Mouse (Mus musculus) stomach, postnatal 0 days (tissue): Measurements from ENCODE around the gene Epb41l1. TPM values are rescaled to one million over a fixed set of nuclear protein-coding genes. Genes with fewer than 3 reads are reported as not detected.
A peak's percentile ranks its signal among the peaks of the same experiment; 100 is the strongest.

Experiments
- ATAC-seq: fragments of 200-750 bp; cut with Nextera tagmentation; 2 replicates; pipeline ENCODE4 v1.8.0; 2017; ENCODE audit not compliant: low FRiP score, low TSS enrichment
- DNase-seq: peaks from one replicate; pipeline ENCODE4 v3.0.0-alpha.2; 2016; ENCODE audit warnings: low spot score
- H3K27ac ChIP-seq: fragments of 300-500 bp; sonication (generic); replicated peaks from 2 replicates; pipeline ENCODE4 v1.5.1; 2014; ENCODE audit warnings: mild to moderate bottlenecking, control low read depth
- H3K27me3 ChIP-seq: fragments of 300-500 bp; sonication (generic); 2 replicates; pipeline ENCODE4 v1.6.1; 2014; ENCODE audit warnings: low read length; ENCODE audit not compliant: control insufficient read depth, insufficient read depth
- H3K36me3 ChIP-seq: fragments of 300-500 bp; sonication (generic); 2 replicates; pipeline ENCODE4 v1.6.1; 2014; ENCODE audit warnings: low read length, mixed read lengths; ENCODE audit not compliant: control insufficient read depth, insufficient read depth
- H3K4me1 ChIP-seq: fragments of 300-500 bp; sonication (generic); replicated peaks from 2 replicates; pipeline ENCODE4 v1.6.1; 2014; ENCODE audit warnings: antibody characterized with exemption; ENCODE audit not compliant: control insufficient read depth, insufficient read depth
- H3K4me2 ChIP-seq: fragments of 300-500 bp; sonication (generic); replicated peaks from 2 replicates; pipeline ENCODE4 v1.6.1; 2014; ENCODE audit warnings: low read depth, mild to moderate bottlenecking, control low read depth, moderate library complexity
- H3K4me3 ChIP-seq: fragments of 300-500 bp; sonication (generic); 2 replicates; pipeline ENCODE4 v1.5.1; 2014; ENCODE audit warnings: low read depth, low read length, control low read depth
- H3K9ac ChIP-seq: fragments of 300-500 bp; sonication (generic); 2 replicates; pipeline ENCODE4 v1.6.1; 2014; ENCODE audit warnings: mild to moderate bottlenecking, low read length, control low read depth, mixed read lengths
- H3K9me3 ChIP-seq: fragments of 300-500 bp; sonication (generic); 2 replicates; pipeline ENCODE4 v1.6.1; 2016; ENCODE audit warnings: low read length; ENCODE audit not compliant: control insufficient read depth
- CTCF ChIP-seq: IDR thresholded peaks from 2 replicates; pipeline ENCODE4 v1.5.1; 2016; ENCODE audit warnings: antibody characterized with exemption, low read depth, mild to moderate bottlenecking, moderate library complexity
- EP300 ChIP-seq: optimal IDR thresholded peaks from 2 replicates; pipeline ENCODE3; 2016; ENCODE audit warnings: antibody characterized with exemption
- WGBS: fragments of 180-500 bp; shearing (Covaris S2); extraction: QIAGEN DNeasy Blood & Tissue Kit; methylation state at CpG from one replicate; pipeline ENCODE4 v1.1.7; 2014; 5-methylcytosine and 5-hydroxymethylcytosine counted together
- polyA plus RNA-seq: library from polyadenylated mRNA; unstranded; fragments of >200 nt; fragmentation: Nextera tagmentation; extraction: Ambion mirVana; gene quantifications from 2 replicates; pipeline ENCODE4 v1.2.1, GENCODE M21; 2015

The Epb41l1 gene
- polyA plus RNA-seq, 1 experiment from 2014 or later = 1.7 TPM

GRCm38 (mm10) chr2:156425618-156426017, 4.9 kb downstream of the Epb41l1 start:
- peaks cover under 1% of the 10 kb centered on the region; the same call in 1 of the 2 replicates for H3K4me1 ChIP-seq
- TF ChIP-seq EP300 (no peak), CTCF (no peak)
- peak; percentile 32; the same call in 1 of the 2 replicates for ATAC-seq
- 0 out of 2 replicates have a peak, but pooled peaks cover 2% of the 10 kb centered on the region for H3K27me3 ChIP-seq
- no peaks in the 10 kb centered on the region for H3K9me3 ChIP-seq
- DNase-seq = peak; percentile 50
- H3K36me3 ChIP-seq = no peaks in the 10 kb centered on the region
- H3K9ac ChIP-seq = no peak overlapping the region
- H3K27ac ChIP-seq = no peak overlapping the region
- H3K4me3 ChIP-seq = no peak overlapping the region
- 43% methylated on average over 2 of the region's 2 CpGs for WGBS
- 0 out of 2 replicates have a peak overlapping the region, but pooled peaks have one; percentile 5 for H3K4me2 ChIP-seq

- Histone ChIP-seq H3K4me1 (no peaks in the 10 kb centered on the region), H3K9ac (no peak overlapping the region), H3K36me3 (no peaks in the 10 kb centered on the region), H3K27me3 (0 out of 2 replicates have a peak, but pooled peaks cover 2% of the 10 kb centered on the region), H3K9me3 (no peaks in the 10 kb centered on the region), H3K4me2 (no peak overlapping the region), H3K27ac (no peak overlapping the region), H3K4me3 (no peak overlapping the region)
- ATAC-seq (no peak), DNase-seq (no peak)
- 54% methylated on average over 4 of the region's 4 CpGs for WGBS
- no peak for TF ChIP-seq CTCF
- TF ChIP-seq EP300 = no peak
Observed at GRCm38 (mm10) chr2:156426151-156426550, 5.4 kb downstream of the Epb41l1 start.

- no peak overlapping the region for H3K4me2 ChIP-seq
- ATAC-seq = no peak
- peaks cover 3% of the 10 kb centered on the region; the same call in 1 of the 2 replicates for H3K4me1 ChIP-seq
- H3K36me3 ChIP-seq = no peaks in the 10 kb centered on the region
- TF ChIP-seq CTCF = no peak
- TF ChIP-seq EP300 = no peak
- H3K27ac ChIP-seq = 0 out of 2 replicates have a peak overlapping the region, but pooled peaks have one; percentile 13
- no peak for DNase-seq
- H3K9ac ChIP-seq = no peak overlapping the region
- no peak overlapping the region for H3K4me3 ChIP-seq
- H3K9me3 ChIP-seq = no peaks in the 10 kb centered on the region
- 50% methylated on average over 10 of the region's 10 CpGs for WGBS
- no peaks in the 10 kb centered on the region for H3K27me3 ChIP-seq
Observed at GRCm38 (mm10) chr2:156429836-156430235, 9.1 kb downstream of the Epb41l1 start.

GRCm38 (mm10) chr2:156430326-156430725, 9.6 kb downstream of the Epb41l1 start:
- Histone ChIP-seq H3K4me1 (peaks cover 3% of the 10 kb centered on the region; the same call in 1 of the 2 replicates), H3K36me3 (no peaks in the 10 kb centered on the region), H3K27ac (0 out of 2 replicates have a peak overlapping the region, but pooled peaks have one; percentile 13), H3K27me3 (no peaks in the 10 kb centered on the region), H3K9me3 (no peaks in the 10 kb centered on the region), H3K4me3 (no peak overlapping the region), H3K4me2 (no peak overlapping the region), H3K9ac (no peak overlapping the region)
- no peak for DNase-seq
- WGBS = 22% methylated on average over 4 of the region's 4 CpGs
- TF ChIP-seq EP300 = no peak
- TF ChIP-seq CTCF = no peak
- ATAC-seq = no peak

GRCm38 (mm10) chr2:156431409-156431808, 10.7 kb downstream of the Epb41l1 start:
- H3K27ac ChIP-seq = no peak overlapping the region
- H3K9me3 ChIP-seq = no peaks in the 10 kb centered on the region
- 79% methylated on average over 6 of the region's 6 CpGs for WGBS
- no peak overlapping the region for H3K9ac ChIP-seq
- ATAC-seq (no peak), DNase-seq (no peak)
- no peak overlapping the region for H3K4me3 ChIP-seq
- H3K36me3 ChIP-seq = no peaks in the 10 kb centered on the region
- TF ChIP-seq CTCF (no peak), EP300 (no peak)
- H3K4me2 ChIP-seq = no peak overlapping the region
- peaks cover 3% of the 10 kb centered on the region; the same call in 1 of the 2 replicates for H3K4me1 ChIP-seq
- H3K27me3 ChIP-seq = no peaks in the 10 kb centered on the region

- WGBS = 86% methylated on average over 3 of the region's 3 CpGs
- no peak for TF ChIP-seq EP300
- TF ChIP-seq CTCF = no peak
- ATAC-seq = no peak; the same call in 1 of the 2 replicates
- Histone ChIP-seq H3K27me3 (no peaks in the 10 kb centered on the region), H3K4me1 (peaks cover 3% of the 10 kb centered on the region; the same call in 1 of the 2 replicates), H3K36me3 (no peaks in the 10 kb centered on the region), H3K9me3 (no peaks in the 10 kb centered on the region), H3K4me3 (no peak overlapping the region), H3K4me2 (no peak overlapping the region), H3K27ac (0 out of 2 replicates have a peak overlapping the region, but pooled peaks have one; percentile 8), H3K9ac (no peak overlapping the region)
- DNase-seq = no peak
Observed at GRCm38 (mm10) chr2:156432086-156432485, 11.4 kb downstream of the Epb41l1 start.
